Comparison of ENCODE assay signal across 20 mouse cellular contexts in the genomic region with DNA sequence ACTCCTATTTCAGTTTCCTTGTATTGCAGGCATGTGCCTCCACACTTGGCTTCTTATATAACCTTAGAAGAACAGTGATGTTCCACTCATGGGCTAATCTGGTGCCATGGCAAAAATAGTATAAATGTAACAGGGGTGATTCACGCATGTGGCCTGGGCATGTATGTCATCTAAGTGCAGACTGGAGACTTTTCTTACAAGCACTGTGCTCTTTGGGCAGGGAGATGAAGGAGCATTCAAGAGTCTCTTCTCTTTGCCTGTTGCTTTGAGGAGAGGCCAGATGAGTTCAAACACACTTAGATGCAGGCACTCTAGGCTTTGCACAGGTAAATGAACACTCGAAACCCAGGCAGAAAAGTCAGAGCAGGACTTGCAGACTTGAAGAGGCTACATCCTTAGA. TPM values are rescaled to one million over a fixed set of nuclear protein-coding genes. Genes with fewer than 3 reads are reported as not detected.
DNase-seq lines count a peak whose midpoint lies in the region; ATAC-seq lines count a peak whose summit lies in the region.
"Had no signal": no experiment of that assay in that cellular context is flagged by ENCODE, and none has a peak within 500 bp of the region (broad histone marks: within the 10 kb centered on the region; RNA-seq: fewer than 3 reads in every experiment).

No protein-coding gene starts in this region.

- H3K27me3 ChIP-seq in heart, embryonic 10.5 days (ENCODE audit: insufficient read depth, poor library complexity, severe bottlenecking): no peaks in the 10 kb centered on the region
- H3K27me3 ChIP-seq in embryonic facial prominence, embryonic 10.5 days (replicated peaks; ENCODE audit: low read depth, poor library complexity, severe bottlenecking): no peaks in the 10 kb centered on the region
- H3K27me3 ChIP-seq in embryonic facial prominence, embryonic 13.5 days: no peaks in the 10 kb centered on the region
- H3K27me3 ChIP-seq in limb, embryonic 12.5 days: no peaks in the 10 kb centered on the region
- H3K27me3 ChIP-seq in midbrain, embryonic 11.5 days (ENCODE audit: control insufficient read depth, insufficient read depth, low read length): no peaks in the 10 kb centered on the region
- H3K27me3 ChIP-seq in forebrain, embryonic 15.5 days: no peaks in the 10 kb centered on the region
- H3K27me3 ChIP-seq: forebrain, embryonic 12.5 days; heart, embryonic 13.5 days had no signal

- WGBS in heart, embryonic 10.5 days: 85% methylated on average over 2 of the region's 2 CpGs
- WGBS in embryonic facial prominence, embryonic 10.5 days: 88% methylated on average over 2 of the region's 2 CpGs
- WGBS in embryonic facial prominence, embryonic 13.5 days: 74% methylated on average over 2 of the region's 2 CpGs
- 77% methylated on average over 2 of the region's 2 CpGs for WGBS in limb, embryonic 12.5 days
- WGBS in midbrain, embryonic 11.5 days: 91% methylated on average over 2 of the region's 2 CpGs
- 97% methylated on average over 2 of the region's 2 CpGs for WGBS in forebrain, embryonic 15.5 days

- H3K36me3 ChIP-seq in heart, embryonic 10.5 days: no peaks in the 10 kb centered on the region
- H3K36me3 ChIP-seq in embryonic facial prominence, embryonic 10.5 days (replicated peaks): peaks cover 5% of the 10 kb centered on the region
- no peaks in the 10 kb centered on the region for H3K36me3 ChIP-seq in embryonic facial prominence, embryonic 13.5 days
- no peaks in the 10 kb centered on the region for H3K36me3 ChIP-seq in limb, embryonic 12.5 days
- H3K36me3 ChIP-seq in midbrain, embryonic 11.5 days (ENCODE audit: control insufficient read depth, insufficient read depth, low read length): no peaks in the 10 kb centered on the region
- no peaks in the 10 kb centered on the region for H3K36me3 ChIP-seq in forebrain, embryonic 15.5 days
- H3K36me3 ChIP-seq: forebrain, embryonic 12.5 days; heart, embryonic 13.5 days had no signal

- DNase-seq in heart, adult 11 months: peak; percentile 56
- no peak for DNase-seq in heart, embryonic 10.5 days (ENCODE audit: low spot score)
- no peak for DNase-seq in embryonic facial prominence, embryonic 10.5 days (ENCODE audit: low spot score)
- DNase-seq in midbrain, embryonic 11.5 days (ENCODE audit: low spot score, missing footprints): no peak
- DNase-seq in kidney, adult 8-10 months: no peak
- DNase-seq: adrenal gland, postnatal 10 days; cerebellum, adult 11 months; cerebellum, adult 8-10 months; cerebellum, postnatal 14 days; embryo, embryonic 11 days; forebrain, postnatal 0 days; gastrocnemius, postnatal 10 days; heart, postnatal 36 days had no signal

- no peak overlapping the region for H3K27ac ChIP-seq in heart, embryonic 10.5 days
- peak overlapping the region; percentile 90 for H3K27ac ChIP-seq in embryonic facial prominence, embryonic 10.5 days (replicated peaks)
- H3K27ac ChIP-seq in embryonic facial prominence, embryonic 13.5 days: peak overlapping the region; percentile 93
- H3K27ac ChIP-seq in limb, embryonic 12.5 days: 0 out of 2 replicates have a peak overlapping the region, but pooled peaks have one; percentile 62
- no peak overlapping the region for H3K27ac ChIP-seq in midbrain, embryonic 11.5 days (ENCODE audit: low read depth, low read length)
- no peak overlapping the region for H3K27ac ChIP-seq in forebrain, embryonic 15.5 days (replicated peaks)
- H3K27ac ChIP-seq: forebrain, embryonic 12.5 days; heart, embryonic 13.5 days had no signal

- peaks cover 7% of the 10 kb centered on the region for H3K4me1 ChIP-seq in heart, embryonic 10.5 days
- peaks cover 49% of the 10 kb centered on the region for H3K4me1 ChIP-seq in embryonic facial prominence, embryonic 10.5 days
- H3K4me1 ChIP-seq in embryonic facial prominence, embryonic 13.5 days: peaks cover 28% of the 10 kb centered on the region
- H3K4me1 ChIP-seq in limb, embryonic 12.5 days (replicated peaks): peaks cover 54% of the 10 kb centered on the region
- no peaks in the 10 kb centered on the region for H3K4me1 ChIP-seq in midbrain, embryonic 11.5 days (ENCODE audit: control insufficient read depth, insufficient read depth, low read length)
- peaks cover 10% of the 10 kb centered on the region for H3K4me1 ChIP-seq in forebrain, embryonic 15.5 days

- H3K9ac ChIP-seq in embryonic facial prominence, embryonic 13.5 days: no peak overlapping the region
- no peak overlapping the region for H3K9ac ChIP-seq in limb, embryonic 12.5 days (replicated peaks)
- H3K9ac ChIP-seq in midbrain, embryonic 11.5 days (ENCODE audit: low read length): no peak overlapping the region
- H3K9ac ChIP-seq in forebrain, embryonic 15.5 days (replicated peaks): no peak overlapping the region
- H3K9ac ChIP-seq: forebrain, embryonic 12.5 days; forebrain, postnatal 0 days; heart, embryonic 13.5 days had no signal

- ATAC-seq in embryonic facial prominence, embryonic 13.5 days (ENCODE audit: insufficient number of reproducible peaks, insufficient read depth, low FRiP score, low TSS enrichment, low read depth): no peak
- no peak for ATAC-seq in limb, embryonic 12.5 days (ENCODE audit: insufficient number of reproducible peaks, insufficient read depth, low FRiP score, low TSS enrichment, low read depth)
- no peak for ATAC-seq in midbrain, embryonic 11.5 days (ENCODE audit: low FRiP score)
- no peak for ATAC-seq in forebrain, embryonic 15.5 days (replicated peaks)
- ATAC-seq: forebrain, postnatal 0 days; hindbrain, embryonic 16.5 days; inflammation-experienced regulatory T-cells, adult 6 months had no signal

- no peaks in the 10 kb centered on the region for H3K9me3 ChIP-seq in heart, embryonic 10.5 days
- H3K9me3 ChIP-seq in embryonic facial prominence, embryonic 10.5 days: no peaks in the 10 kb centered on the region
- H3K9me3 ChIP-seq in embryonic facial prominence, embryonic 13.5 days: no peaks in the 10 kb centered on the region
- no peaks in the 10 kb centered on the region for H3K9me3 ChIP-seq in limb, embryonic 12.5 days
- no peaks in the 10 kb centered on the region for H3K9me3 ChIP-seq in midbrain, embryonic 11.5 days (ENCODE audit: control insufficient read depth, low read length)
- H3K9me3 ChIP-seq in forebrain, embryonic 15.5 days: no peaks in the 10 kb centered on the region
- H3K9me3 ChIP-seq: forebrain, embryonic 12.5 days; heart, embryonic 13.5 days had no signal

- H3K4me3 ChIP-seq in heart, embryonic 10.5 days: no peak overlapping the region
- H3K4me3 ChIP-seq in embryonic facial prominence, embryonic 10.5 days: no peak overlapping the region
- H3K4me3 ChIP-seq in embryonic facial prominence, embryonic 13.5 days: no peak overlapping the region
- H3K4me3 ChIP-seq in limb, embryonic 12.5 days (replicated peaks): no peak overlapping the region
- no peak overlapping the region for H3K4me3 ChIP-seq in midbrain, embryonic 11.5 days (ENCODE audit: low read depth, low read length)
- no peak overlapping the region for H3K4me3 ChIP-seq in forebrain, embryonic 15.5 days
- H3K4me3 ChIP-seq: forebrain, embryonic 12.5 days; heart, embryonic 13.5 days had no signal

- H3K4me2 ChIP-seq in embryonic facial prominence, embryonic 13.5 days: no peak overlapping the region
- no peak overlapping the region for H3K4me2 ChIP-seq in limb, embryonic 12.5 days
- H3K4me2 ChIP-seq in midbrain, embryonic 11.5 days: no peak overlapping the region
- no peak overlapping the region for H3K4me2 ChIP-seq in forebrain, embryonic 15.5 days (replicated peaks)
- H3K4me2 ChIP-seq: forebrain, embryonic 12.5 days; heart, embryonic 13.5 days had no signal

RNA-seq across cellular contexts. Expression of gene Cped1, which starts 38.5 kb away (rescaled TPM):
- 5.4 and 8.4 TPM in 2 replicates for polyA plus RNA-seq in heart, embryonic 10.5 days (2016; fragmentation: Nextera tagmentation; extraction: Ambion mirVana)
- 34.4 and 39.3 TPM in 2 replicates for polyA plus RNA-seq in embryonic facial prominence, embryonic 10.5 days (2016; fragmentation: Nextera tagmentation; extraction: Ambion mirVana)
- 42.6 and 43.4 TPM in 2 replicates for polyA plus RNA-seq in embryonic facial prominence, embryonic 13.5 days (2015; fragmentation: Nextera tagmentation; extraction: Ambion mirVana)
- 62.3 and 67.7 TPM in 2 replicates for polyA plus RNA-seq in limb, embryonic 12.5 days (2016; fragmentation: Nextera tagmentation; extraction: Ambion mirVana)
- 9.6 and 12.9 TPM in 2 replicates for polyA plus RNA-seq in midbrain, embryonic 11.5 days (2014; fragmentation: Nextera tagmentation; extraction: Ambion mirVana)
- 3.0 and 3.3 TPM in 2 replicates for polyA plus RNA-seq in forebrain, embryonic 15.5 days (2015; fragmentation: Nextera tagmentation; extraction: Ambion mirVana)

Comparison
In these comparisons a context has a peak if more than half of its experiments do, and no peak if none do; other contexts are left out.
1. H3K27ac ChIP-seq: peak in embryonic facial prominence, embryonic 10.5 days (single experiment), embryonic facial prominence, embryonic 13.5 days (single experiment) and limb, embryonic 12.5 days (single experiment); none in heart, embryonic 10.5 days (single experiment), midbrain, embryonic 11.5 days (single experiment) and forebrain, embryonic 15.5 days (single experiment).